Mouse (Mus musculus): ENCODE measurements at regions not wholly inside any gene's neighbourhood (a gene's known extent, or its start where the extent isn't known, plus 50 kb on each side); places are given as distances from the start of the nearest gene placed in this dataset.
A peak's percentile ranks its signal among the peaks of the same experiment; 100 is the strongest.

- WGBS, result 88% methylated on average over 14 of the region's 14 CpGs
- H3K27me3 ChIP-seq (ENCODE audit: control insufficient read depth, insufficient read depth, low read length), result no peaks in the 10 kb centered on the region
- H3K27ac ChIP-seq (ENCODE audit: insufficient read depth, low read length), result no peak overlapping the region
- TF ChIP-seq POLR2A (IDR thresholded peaks at IDR 0.05; ENCODE audit: borderline replicate concordance, insufficient read depth, low read length), result no peak
- no peak for TF ChIP-seq CTCF (IDR thresholded peaks at IDR 0.05; ENCODE audit: borderline replicate concordance, insufficient read depth, low read depth, low read length)
- no peak overlapping the region for H3K4me3 ChIP-seq (replicated peaks; ENCODE audit: insufficient read depth, low read depth, low read length)
- no peak for DNase-seq
- H3K4me1 ChIP-seq (ENCODE audit: control insufficient read depth, insufficient read depth, low read length), result no peaks in the 10 kb centered on the region
These were observed 69.6 kb upstream of the BC052040 start for GRCm38 (mm10) chr2:115511612-115512525.

DNA sequence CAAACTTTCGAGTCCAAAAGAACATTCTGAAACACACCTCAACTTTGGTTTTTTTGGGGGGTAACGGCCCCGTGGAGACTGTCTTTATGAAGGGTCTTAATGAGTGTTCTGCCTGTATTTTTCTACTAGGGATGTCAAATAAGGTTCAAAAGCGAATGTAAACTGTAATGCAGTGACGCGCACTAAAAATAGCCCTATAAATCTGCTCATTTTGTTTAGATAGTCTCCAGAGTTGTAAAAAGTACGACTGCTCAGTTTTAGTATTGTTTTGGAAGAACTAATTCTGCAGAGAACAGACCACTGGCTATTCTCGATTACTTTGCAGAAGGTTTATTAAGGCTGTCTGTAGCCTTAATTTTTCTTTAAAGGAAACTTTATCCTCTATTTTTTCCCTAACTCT lies 68.6 kb upstream of the BC052040 start:
- no peak for TF ChIP-seq CTCF (IDR thresholded peaks at IDR 0.05; ENCODE audit: borderline replicate concordance, insufficient read depth, low read depth, low read length)
- TF ChIP-seq POLR2A (IDR thresholded peaks at IDR 0.05; ENCODE audit: borderline replicate concordance, insufficient read depth, low read length), result no peak
- Histone ChIP-seq H3K4me3 (replicated peaks; ENCODE audit: insufficient read depth, low read depth, low read length) (no peak overlapping the region), H3K27ac (ENCODE audit: insufficient read depth, low read length) (no peak overlapping the region), H3K4me1 (ENCODE audit: control insufficient read depth, insufficient read depth, low read length) (no peaks in the 10 kb centered on the region), H3K27me3 (ENCODE audit: control insufficient read depth, insufficient read depth, low read length) (no peaks in the 10 kb centered on the region)
- no peak for DNase-seq
- WGBS, result 91% methylated on average over 8 of the region's 8 CpGs

- no peaks in the 10 kb centered on the region for H3K27me3 ChIP-seq (ENCODE audit: control insufficient read depth, insufficient read depth, low read length)
- no peak overlapping the region for H3K27ac ChIP-seq (ENCODE audit: insufficient read depth, low read length)
- no peak for DNase-seq
- H3K4me3 ChIP-seq (replicated peaks; ENCODE audit: insufficient read depth, low read depth, low read length), result no peak overlapping the region
- 51% methylated on average over 8 of the region's 8 CpGs for WGBS
- TF ChIP-seq POLR2A (IDR thresholded peaks at IDR 0.05; ENCODE audit: borderline replicate concordance, insufficient read depth, low read length) (no peak), CTCF (IDR thresholded peaks at IDR 0.05; ENCODE audit: borderline replicate concordance, insufficient read depth, low read depth, low read length) (no peak)
- H3K4me1 ChIP-seq (ENCODE audit: control insufficient read depth, insufficient read depth, low read length), result no peaks in the 10 kb centered on the region
These were observed 67.7 kb upstream of the BC052040 start for GRCm38 (mm10) chr2:115513774-115514231.

DNA sequence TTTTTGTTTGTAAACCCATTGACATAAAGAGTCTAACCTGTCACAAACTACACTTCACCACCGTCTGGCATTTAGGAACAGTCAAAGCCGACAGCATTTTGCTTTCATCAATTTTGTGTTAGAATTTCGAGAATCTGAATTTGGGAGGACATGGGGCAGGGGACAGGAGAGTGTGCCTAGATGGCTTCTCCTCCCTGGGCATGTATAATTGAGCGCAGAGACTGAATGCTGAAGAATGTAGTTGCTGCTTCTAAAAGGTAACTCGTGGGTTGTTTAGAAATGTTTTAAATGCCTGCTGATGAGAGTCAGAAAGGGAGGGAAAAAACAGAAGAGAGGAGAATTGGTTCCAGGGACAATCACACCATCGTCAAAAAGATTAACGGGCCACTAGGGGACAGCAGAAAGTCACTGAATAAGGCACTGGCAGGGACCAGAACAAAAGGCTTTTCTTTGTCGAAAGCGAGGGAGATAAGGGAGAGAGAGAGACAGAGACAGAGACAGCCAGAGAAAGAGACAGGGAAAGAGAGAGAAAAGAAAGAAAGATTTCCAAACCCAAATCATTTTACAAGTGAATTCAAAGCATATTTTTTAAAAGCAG lies 66.6 kb upstream of the BC052040 start:
- no peak overlapping the region for H3K4me3 ChIP-seq (replicated peaks; ENCODE audit: insufficient read depth, low read depth, low read length)
- TF ChIP-seq POLR2A (IDR thresholded peaks at IDR 0.05; ENCODE audit: borderline replicate concordance, insufficient read depth, low read length) (no peak), CTCF (IDR thresholded peaks at IDR 0.05; ENCODE audit: borderline replicate concordance, insufficient read depth, low read depth, low read length) (peak; percentile 15; the same call in 1 of the 2 replicates)
- 24% methylated on average over 9 of the region's 9 CpGs for WGBS
- peak in 1 of 2 experiments; percentile 1 for DNase-seq
- no peaks in the 10 kb centered on the region for H3K27me3 ChIP-seq (ENCODE audit: control insufficient read depth, insufficient read depth, low read length)
- H3K27ac ChIP-seq (ENCODE audit: insufficient read depth, low read length), result no peak overlapping the region
- no peaks in the 10 kb centered on the region for H3K4me1 ChIP-seq (ENCODE audit: control insufficient read depth, insufficient read depth, low read length)

DNA sequence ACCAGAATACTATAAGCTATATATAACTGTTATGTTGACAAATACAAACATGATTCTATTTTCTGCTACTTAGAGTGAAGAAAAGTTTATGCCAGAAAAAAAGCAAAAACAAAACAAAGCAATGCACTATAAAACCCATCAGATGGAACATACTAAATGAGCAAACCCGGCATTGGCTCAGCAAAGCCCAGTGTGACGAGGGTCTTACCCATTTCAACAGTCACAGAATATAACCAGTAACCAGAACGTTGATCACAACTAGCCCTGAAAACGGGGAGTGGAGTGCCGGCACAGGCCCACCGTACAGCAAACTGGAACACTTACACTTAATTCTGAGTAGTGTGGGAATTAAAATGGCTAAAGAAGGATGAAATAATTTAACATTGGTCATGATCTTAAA lies 66.0 kb upstream of the BC052040 start:
- H3K4me3 ChIP-seq (replicated peaks; ENCODE audit: insufficient read depth, low read depth, low read length), result no peak overlapping the region
- H3K27ac ChIP-seq (ENCODE audit: insufficient read depth, low read length), result no peak overlapping the region
- DNase-seq, result no peak
- TF ChIP-seq POLR2A (IDR thresholded peaks at IDR 0.05; ENCODE audit: borderline replicate concordance, insufficient read depth, low read length) (no peak), CTCF (IDR thresholded peaks at IDR 0.05; ENCODE audit: borderline replicate concordance, insufficient read depth, low read depth, low read length) (no peak)
- no peaks in the 10 kb centered on the region for H3K4me1 ChIP-seq (ENCODE audit: control insufficient read depth, insufficient read depth, low read length)
- no peaks in the 10 kb centered on the region for H3K27me3 ChIP-seq (ENCODE audit: control insufficient read depth, insufficient read depth, low read length)
- WGBS, result 84% methylated on average over 6 of the region's 6 CpGs

DNA sequence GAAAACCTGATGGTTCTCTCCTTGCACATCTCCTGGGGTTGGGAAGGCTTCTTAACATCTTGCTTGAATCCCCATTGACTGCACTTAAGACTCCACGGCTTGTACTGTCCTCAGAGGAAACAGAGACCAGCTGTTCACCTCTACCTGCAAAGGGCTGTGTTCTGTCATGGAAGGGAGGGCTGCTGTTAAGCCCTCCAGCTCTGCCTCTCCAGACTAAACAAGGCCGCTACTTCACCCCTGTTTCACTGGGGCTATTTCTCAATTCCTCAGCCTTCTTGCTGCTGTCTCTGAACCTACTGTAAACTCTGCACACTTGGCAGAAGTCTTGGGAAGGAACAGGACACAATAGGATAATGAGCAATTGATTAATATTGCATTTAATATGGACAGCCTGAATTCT lies 64.7 kb upstream of the BC052040 start:
- H3K4me1 ChIP-seq (ENCODE audit: control insufficient read depth, insufficient read depth, low read length), result no peaks in the 10 kb centered on the region
- no peak for TF ChIP-seq CTCF (IDR thresholded peaks at IDR 0.05; ENCODE audit: borderline replicate concordance, insufficient read depth, low read depth, low read length)
- TF ChIP-seq POLR2A (IDR thresholded peaks at IDR 0.05; ENCODE audit: borderline replicate concordance, insufficient read depth, low read length), result no peak
- no peak for DNase-seq
- H3K27me3 ChIP-seq (ENCODE audit: control insufficient read depth, insufficient read depth, low read length), result no peaks in the 10 kb centered on the region
- H3K27ac ChIP-seq (ENCODE audit: insufficient read depth, low read length), result no peak overlapping the region
- H3K4me3 ChIP-seq (replicated peaks; ENCODE audit: insufficient read depth, low read depth, low read length), result no peak overlapping the region
- 73% methylated on average over 2 of the region's 2 CpGs for WGBS

DNA sequence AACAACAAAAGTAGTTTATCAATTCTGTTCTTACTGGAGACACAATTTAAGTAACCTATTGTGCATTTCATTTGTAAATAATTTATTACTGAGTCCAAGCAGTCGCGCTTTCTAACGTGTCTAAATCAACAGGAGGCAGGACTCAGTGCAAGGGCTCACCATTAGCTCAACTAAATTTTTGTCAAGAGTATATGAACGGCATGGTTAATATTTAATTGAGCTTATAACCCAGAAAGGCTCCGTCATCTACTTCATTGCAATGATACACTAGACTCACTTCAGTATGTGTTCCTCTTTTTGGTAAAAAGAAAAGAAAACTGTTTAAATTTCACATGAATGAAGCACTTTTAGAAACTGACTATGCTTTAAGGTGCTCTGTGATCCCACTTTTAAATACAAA lies 61.5 kb upstream of the BC052040 start:
- no peak for TF ChIP-seq POLR2A (IDR thresholded peaks at IDR 0.05; ENCODE audit: borderline replicate concordance, insufficient read depth, low read length)
- TF ChIP-seq CTCF (IDR thresholded peaks at IDR 0.05; ENCODE audit: borderline replicate concordance, insufficient read depth, low read depth, low read length), result no peak
- WGBS, result 80% methylated on average over 5 of the region's 5 CpGs
- Histone ChIP-seq H3K27me3 (ENCODE audit: control insufficient read depth, insufficient read depth, low read length) (no peaks in the 10 kb centered on the region), H3K4me3 (replicated peaks; ENCODE audit: insufficient read depth, low read depth, low read length) (no peak overlapping the region), H3K4me1 (ENCODE audit: control insufficient read depth, insufficient read depth, low read length) (no peaks in the 10 kb centered on the region), H3K27ac (ENCODE audit: insufficient read depth, low read length) (no peak overlapping the region)
- DNase-seq, result no peak
